Mouse (Mus musculus): Measurements from ENCODE around the gene Gm42906.

DNA sequence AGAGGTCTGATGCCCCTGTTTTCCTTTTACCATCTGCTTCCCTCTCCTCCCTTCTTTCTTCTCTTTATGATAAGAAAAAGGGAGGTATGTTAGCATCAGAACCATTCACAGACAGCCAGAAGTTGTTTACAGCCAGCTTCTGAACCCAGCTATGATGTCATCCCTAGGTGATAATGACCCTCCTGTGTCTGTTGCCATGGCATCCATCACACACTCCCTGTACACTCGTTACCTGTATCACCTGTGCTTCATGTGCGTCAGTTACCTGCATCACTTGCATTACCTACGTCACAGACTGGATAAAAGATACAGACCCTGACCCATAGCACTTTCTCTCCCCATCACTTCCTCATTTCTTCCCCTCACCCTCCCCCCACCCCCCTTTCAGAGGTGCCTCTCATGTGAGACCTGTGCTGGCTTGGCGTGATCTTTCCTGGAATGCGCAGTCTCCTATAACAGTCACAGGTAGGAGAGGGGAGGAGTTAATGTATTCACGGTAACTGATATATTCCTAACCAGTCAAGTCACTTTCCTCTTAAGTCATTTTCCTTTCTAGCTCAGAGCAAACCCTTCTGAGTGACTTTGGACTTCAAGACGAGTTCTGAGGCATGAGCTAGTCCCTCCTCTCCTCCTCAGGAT is 27.9 kb downstream of the Gm42906 start:
- TF ChIP-seq CTCF (IDR thresholded peaks at IDR 0.05; ENCODE audit: extremely low read depth, insufficient read length, insufficient replicate concordance, low read depth, low read length), result no peak
- no peak for TF ChIP-seq POLR2A (IDR thresholded peaks at IDR 0.05; ENCODE audit: low read depth, low read length)
